Mouse (Mus musculus): Measurements from ENCODE around the gene Shank2. TPM values are rescaled to one million over a fixed set of nuclear protein-coding genes. Genes with fewer than 3 reads are reported as not detected.

Shank2 gene
- total and polyA plus RNA-seq, 3 experiments: not detected

- Histone ChIP-seq H3K4me3 (replicated peaks in 1 of 3; ENCODE audit: low read depth in 2 of 3, low read length in 2 of 3, poor library complexity in 1 of 3) (no peak overlapping the region), H3K4me1 (ENCODE audit: control insufficient read depth in 1 of 2, insufficient read depth in 2 of 2) (peaks cover 8 to 23% of the 10 kb centered on the region in 2 experiments), H3K4me2 (ENCODE audit: insufficient read depth, low read depth, poor library complexity, severe bottlenecking) (no peak overlapping the region), H3K27ac (ENCODE audit: insufficient read depth, low read depth) (no peak overlapping the region), H3K27me3 (replicated peaks) (peaks cover 93% of the 10 kb centered on the region), H3K36me3 (replicated peaks in 1 of 2; ENCODE audit: control insufficient read depth in 1 of 2, insufficient read depth in 1 of 2, low read length in 1 of 2) (no peaks in the 10 kb centered on the region), H3K9ac (ENCODE audit: insufficient read depth, low read depth) (no peak overlapping the region), H3K9me3 (replicated peaks; ENCODE audit: low read length) (peaks cover 3% of the 10 kb centered on the region), H3K79me2 (replicated peaks; ENCODE audit: control insufficient read depth, extremely low read depth, insufficient read depth, poor library complexity, severe bottlenecking) (no peaks in the 10 kb centered on the region)
- dilution Hi-C loops (cut with MboI; ENCODE audit: extremely low pct_ligation_motif_present, extremely low pct_unique_long_range_greater_than_20kb, low sequenced_read_pairs) (no loop called here), in situ Hi-C loops (cut with MboI; ENCODE audit: low pct_ligation_motif_present, low pct_unique_long_range_greater_than_20kb, low sequenced_read_pairs) (loop anchor here (25.0 kb wide), 1 partner anchor 355 kb away; no protein-coding TSS in a partner anchor)
- TF ChIP-seq KAT2A (IDR thresholded peaks at IDR 0.05; ENCODE audit: insufficient replicate concordance, low read length) (no peak), E2F4 (IDR thresholded peaks at IDR 0.05; ENCODE audit: insufficient replicate concordance, low read depth, low read length) (no peak), USF2 (conservative IDR thresholded peaks at IDR 0.05; ENCODE audit: low read depth, low read length) (no peak), MXI1 (IDR thresholded peaks at IDR 0.05; ENCODE audit: low read depth, low read length) (no peak), RAD21 (IDR thresholded peaks at IDR 0.05; ENCODE audit: low read depth, low read length) (no peak), MEF2A (IDR thresholded peaks at IDR 0.05; ENCODE audit: borderline replicate concordance, low read depth, low read length) (no peak), MYC (IDR thresholded peaks at IDR 0.05; ENCODE audit: low read depth, low read length) (no peak), TBP (conservative IDR thresholded peaks at IDR 0.05; ENCODE audit: low read depth, low read length) (no peak)
- no peak for DNase-seq (ENCODE audit: extremely low read depth)
Measured at GRCm38 (mm10) chr7:144441976-144442375, 440.2 kb downstream of the Shank2 start.

DNA sequence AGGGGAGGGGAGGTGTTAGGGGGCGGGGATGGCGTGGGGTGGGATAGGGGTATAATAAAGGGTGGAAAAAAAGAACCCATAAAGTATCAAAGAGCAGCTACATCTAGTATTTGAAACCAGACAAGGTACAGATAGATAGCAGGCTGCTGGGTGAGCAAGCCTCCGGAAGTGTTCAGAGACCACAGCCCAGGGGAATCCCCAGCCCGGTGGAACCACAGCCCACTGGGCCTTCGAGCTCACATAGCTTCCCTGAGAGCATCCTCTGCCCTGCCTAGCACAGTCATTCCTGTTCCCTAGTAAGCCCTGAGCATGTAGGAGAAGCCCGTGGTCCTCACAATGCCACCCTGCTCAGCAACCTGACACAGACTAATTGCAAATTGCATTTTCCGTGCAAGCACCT lies 443.1 kb downstream of the Shank2 start:
- in situ Hi-C loops (cut with MboI; ENCODE audit: low pct_ligation_motif_present, low pct_unique_long_range_greater_than_20kb, low sequenced_read_pairs): loop anchor here (25.0 kb wide), 1 partner anchor 357 kb away; no protein-coding TSS in a partner anchor
- Histone ChIP-seq H3K4me2 (ENCODE audit: insufficient read depth, low read depth, poor library complexity, severe bottlenecking) (no peak overlapping the region), H3K79me2 (replicated peaks; ENCODE audit: control insufficient read depth, extremely low read depth, insufficient read depth, poor library complexity, severe bottlenecking) (no peaks in the 10 kb centered on the region), H3K4me3 (replicated peaks in 1 of 3; ENCODE audit: low read depth in 2 of 3, low read length in 2 of 3, poor library complexity in 1 of 3) (no peak overlapping the region), H3K4me1 (ENCODE audit: control insufficient read depth in 1 of 2, insufficient read depth in 2 of 2) (peaks cover 15 to 38% of the 10 kb centered on the region in 2 experiments), H3K27ac (ENCODE audit: insufficient read depth, low read depth) (no peak overlapping the region), H3K27me3 (replicated peaks) (peaks cover 87% of the 10 kb centered on the region), H3K9me3 (replicated peaks; ENCODE audit: low read length) (peaks cover 10% of the 10 kb centered on the region), H3K9ac (ENCODE audit: insufficient read depth, low read depth) (no peak overlapping the region), H3K36me3 (replicated peaks in 1 of 2; ENCODE audit: control insufficient read depth in 1 of 2, insufficient read depth in 1 of 2, low read length in 1 of 2) (no peaks in the 10 kb centered on the region)
- TF ChIP-seq IRF4 (IDR thresholded peaks at IDR 0.05; ENCODE audit: low read depth, low read length) (peak; percentile 21; the same call in 1 of the 2 replicates), KAT2A (IDR thresholded peaks at IDR 0.05; ENCODE audit: insufficient replicate concordance, low read length) (no peak), BHLHE40 (IDR thresholded peaks at IDR 0.05; ENCODE audit: low read depth, low read length) (0 out of 2 replicates have a peak, but pooled peaks have one; percentile 26), EP300 (IDR thresholded peaks at IDR 0.05; ENCODE audit: low read length) (0 out of 2 replicates have a peak, but pooled peaks have one; percentile 21), CHD2 (IDR thresholded peaks at IDR 0.05; ENCODE audit: low read length) (no peak)
- peak; percentile 68 for DNase-seq (ENCODE audit: extremely low read depth)
- dilution Hi-C loops (cut with MboI; ENCODE audit: extremely low pct_ligation_motif_present, extremely low pct_unique_long_range_greater_than_20kb, low sequenced_read_pairs): no loop called here

GRCm38 (mm10) chr7:144447146-144447545 lies 445.4 kb downstream of the Shank2 start:
- peak; percentile 77 for DNase-seq (ENCODE audit: extremely low read depth)
- in situ Hi-C loops (cut with MboI; ENCODE audit: low pct_ligation_motif_present, low pct_unique_long_range_greater_than_20kb, low sequenced_read_pairs): loop anchor here (25.0 kb wide), 1 partner anchor 360 kb away; no protein-coding TSS in a partner anchor
- TF ChIP-seq RCOR1 (conservative IDR thresholded peaks at IDR 0.05; ENCODE audit: low read depth, low read length): no peak
- no peak for TF ChIP-seq SIN3A (IDR thresholded peaks at IDR 0.05; ENCODE audit: low read length)
- no peak for TF ChIP-seq POLR2A (IDR thresholded peaks at IDR 0.05; ENCODE audit: low read depth, low read length)
- TF ChIP-seq SMC3 (IDR thresholded peaks at IDR 0.05; ENCODE audit: low read depth, low read length): no peak
- TF ChIP-seq MAX (IDR thresholded peaks at IDR 0.05; ENCODE audit: low read length): 0 out of 2 replicates have a peak, but pooled peaks have one; percentile 22
- no peak for TF ChIP-seq TBP (conservative IDR thresholded peaks at IDR 0.05; ENCODE audit: low read depth, low read length)
- TF ChIP-seq ETS1 (conservative IDR thresholded peaks at IDR 0.05; ENCODE audit: low read depth, low read length): 0 out of 2 replicates have a peak, but pooled peaks have one; percentile 30
- peak; percentile 57; the same call in 1 of the 2 replicates for TF ChIP-seq IRF4 (IDR thresholded peaks at IDR 0.05; ENCODE audit: low read depth, low read length)
- TF ChIP-seq POLR2AphosphoS2 (IDR thresholded peaks at IDR 0.05; ENCODE audit: low read depth, low read length): no peak
- TF ChIP-seq USF2 (conservative IDR thresholded peaks at IDR 0.05; ENCODE audit: low read depth, low read length): no peak
- no peak for TF ChIP-seq USF1 (IDR thresholded peaks at IDR 0.05; ENCODE audit: low read depth, low read length)
- no peak for TF ChIP-seq MAZ (IDR thresholded peaks at IDR 0.05; ENCODE audit: low read depth, low read length)
- peak; percentile 73 for TF ChIP-seq EP300 (IDR thresholded peaks at IDR 0.05; ENCODE audit: low read length)
- TF ChIP-seq NELFE (IDR thresholded peaks at IDR 0.05; ENCODE audit: low read depth, low read length): no peak
- TF ChIP-seq KAT2A (IDR thresholded peaks at IDR 0.05; ENCODE audit: insufficient replicate concordance, low read length): no peak
- TF ChIP-seq MEF2A (IDR thresholded peaks at IDR 0.05; ENCODE audit: borderline replicate concordance, low read depth, low read length): no peak
- TF ChIP-seq PAX5 (IDR thresholded peaks at IDR 0.05; ENCODE audit: low read length): no peak
- no peak for TF ChIP-seq ZNF384 (IDR thresholded peaks at IDR 0.05; ENCODE audit: low read depth, low read length)
- TF ChIP-seq MXI1 (IDR thresholded peaks at IDR 0.05; ENCODE audit: low read depth, low read length): no peak

More at GRCm38 (mm10) chr7:144447146-144447545, 445.4 kb downstream of the Shank2 start:
- dilution Hi-C loops (cut with MboI; ENCODE audit: extremely low pct_ligation_motif_present, extremely low pct_unique_long_range_greater_than_20kb, low sequenced_read_pairs): no loop called here
- Histone ChIP-seq H3K79me2 (replicated peaks; ENCODE audit: control insufficient read depth, extremely low read depth, insufficient read depth, poor library complexity, severe bottlenecking) (no peaks in the 10 kb centered on the region), H3K27me3 (replicated peaks) (peaks cover 84% of the 10 kb centered on the region), H3K36me3 (replicated peaks in 1 of 2; ENCODE audit: control insufficient read depth in 1 of 2, insufficient read depth in 1 of 2, low read length in 1 of 2) (no peaks in the 10 kb centered on the region), H3K4me2 (ENCODE audit: insufficient read depth, low read depth, poor library complexity, severe bottlenecking) (no peak overlapping the region), H3K4me1 (ENCODE audit: control insufficient read depth in 1 of 2, insufficient read depth in 2 of 2) (peaks cover 15 to 38% of the 10 kb centered on the region in 2 experiments), H3K9ac (ENCODE audit: insufficient read depth, low read depth) (no peak overlapping the region), H3K9me3 (replicated peaks; ENCODE audit: low read length) (peaks cover 10% of the 10 kb centered on the region), H3K4me3 (replicated peaks in 1 of 3; ENCODE audit: low read depth in 2 of 3, low read length in 2 of 3, poor library complexity in 1 of 3) (no peak overlapping the region), H3K27ac (ENCODE audit: insufficient read depth, low read depth) (no peak overlapping the region)
